Mouse (Mus musculus): ENCODE measurements around the gene Pram1. TPM values are rescaled to one million over a fixed set of nuclear protein-coding genes. Genes with fewer than 3 reads are reported as not detected.
A peak's percentile ranks its signal among the peaks of the same experiment; 100 is the strongest.

Gene Pram1
- total RNA-seq, 2 experiments from 2014 or later = 0.24 to 0.39 TPM

- DNase-seq = no peak
- intact Hi-C loops (cut with DNase I) = loop anchor here (5.0 kb wide), 1 partner anchor 152 kb away; no protein-coding TSS in a partner anchor
Measured at GRCm38 (mm10) chr17:33649781-33650475, 12.1 kb downstream of the Pram1 start.

- no peak for DNase-seq
- intact Hi-C loops (cut with DNase I) = no loop called here
Measured at GRCm38 (mm10) chr17:33666813-33667212, 29.0 kb downstream of the Pram1 start.

- no peak for DNase-seq
- intact Hi-C loops (cut with DNase I) = no loop called here
Measured at GRCm38 (mm10) chr17:33669681-33670080, 31.8 kb downstream of the Pram1 start.

- intact Hi-C loops (cut with DNase I) = no loop called here
- DNase-seq = no peak
Measured at GRCm38 (mm10) chr17:33673837-33674236, 36.0 kb downstream of the Pram1 start.

- peak in 1 of 2 experiments; percentile 31 for DNase-seq
- intact Hi-C loops (cut with DNase I) = no loop called here
Measured at GRCm38 (mm10) chr17:33675452-33675851, 37.6 kb downstream of the Pram1 start.

GRCm38 (mm10) chr17:33676086-33676485 lies 38.2 kb downstream of the Pram1 start:
- intact Hi-C loops (cut with DNase I) = no loop called here
- DNase-seq = no peak

GRCm38 (mm10) chr17:33678771-33679170 lies 40.9 kb downstream of the Pram1 start:
- intact Hi-C loops (cut with DNase I) = no loop called here
- DNase-seq = no peak

- no peak for DNase-seq
- intact Hi-C loops (cut with DNase I) = no loop called here
Measured at GRCm38 (mm10) chr17:33681767-33682166, 43.9 kb downstream of the Pram1 start.

GRCm38 (mm10) chr17:33684671-33685231 lies 46.9 kb downstream of the Pram1 start:
- DNase-seq = peak; percentile 66 to 69
- intact Hi-C loops (cut with DNase I) = no loop called here

- DNase-seq = peak; percentile 99
- intact Hi-C loops (cut with DNase I) = no loop called here
Measured at GRCm38 (mm10) chr17:33685249-33685653, 47.4 kb downstream of the Pram1 start.

- DNase-seq = no peak
- intact Hi-C loops (cut with DNase I) = no loop called here
Measured at GRCm38 (mm10) chr17:33686760-33687159, 48.9 kb downstream of the Pram1 start, which contains the start of gene Hnrnpm. Gene Hnrnpm (minus strand): TSS chr17:33686860.

Other genes starting within 250 kb of the Pram1 start
- 1 to 10 TPM; 4.6 to 4.9 TPM for gene Zfp101, start 243.4 kb upstream of the Pram1 start, total RNA-seq (2021)
- not detected for gene Actl9, start 205.2 kb upstream of the Pram1 start, total RNA-seq (2021)
- gene Adamts10, start 113.9 kb upstream of the Pram1 start, total RNA-seq (2021) = 10 to 100 TPM; 31.7 to 38.4 TPM
- gene Myo1f, start 82.3 kb upstream of the Pram1 start, total RNA-seq (2021) = 1 to 10 TPM; 2.1 to 3.1 TPM
- 10 to 100 TPM; 12.8 to 15.5 TPM for gene Zfp414, start 9.0 kb upstream of the Pram1 start, total RNA-seq (2021)
- 100 to 1,000 TPM; 101 to 111 TPM for gene Hnrnpm, start 48.8 kb downstream of the Pram1 start, total RNA-seq (2021)
- gene March2, start 80.6 kb downstream of the Pram1 start, total RNA-seq (2021) = 100 to 1,000 TPM; 160 to 167 TPM
- 100 to 1,000 TPM; 271 to 275 TPM for gene Rab11b, start 122.5 kb downstream of the Pram1 start, total RNA-seq (2021)
- gene Angptl4, start 143.8 kb downstream of the Pram1 start, total RNA-seq (2021) = 10 to 100 TPM; 20.5 to 31.6 TPM
- 100 to 1,000 TPM in 1 of 2 experiments, 10 to 100 TPM in 1; 96.9 to 104 TPM for gene Kank3, start 172.5 kb downstream of the Pram1 start, total RNA-seq (2021)
- 100 to 1,000 TPM; 736 to 815 TPM for gene Rps28, start 186.5 kb downstream of the Pram1 start, total RNA-seq (2021)
- 100 to 1,000 TPM; 544 to 555 TPM for gene Ndufa7, start 186.5 kb downstream of the Pram1 start, total RNA-seq (2021)
- gene Cd320, start 205.0 kb downstream of the Pram1 start, total RNA-seq (2021) = 10 to 100 TPM; 25.0 to 26.6 TPM
- gene Gm7029, start 235.8 kb downstream of the Pram1 start, total RNA-seq (2021) = not detected

Data from heart, postnatal 14 days (tissue).